Mouse (Mus musculus) ES-E14 (cell line): ENCODE measurements around the gene Gm43518. TPM values are rescaled to one million over a fixed set of nuclear protein-coding genes. Genes with fewer than 3 reads are reported as not detected.

Source experiments
- DNase-seq: peaks from one replicate; pipeline ENCODE4 v3.0.0-alpha.2; 2013; ENCODE audit warnings: low read depth, low spot score
- H3K27ac ChIP-seq: 2 replicates; pipeline ENCODE4 v1.5.1; 2012; ENCODE audit warnings: low read depth, mild to moderate bottlenecking, low read length, moderate library complexity, mixed read lengths; ENCODE audit not compliant: poor library complexity, insufficient read depth, severe bottlenecking
- H3K36me3 ChIP-seq: 2 replicates; pipeline ENCODE4 v1.6.1; 2012; ENCODE audit warnings: mild to moderate bottlenecking, low read length, moderate library complexity, mixed read lengths; ENCODE audit not compliant: control insufficient read depth, poor library complexity, insufficient read depth, severe bottlenecking
- H3K4me1 ChIP-seq, 2 experiments: fragments of 150-350 bp in 1 of 2; sonication (generic) in 1 of 2; 2 replicates each; pipeline ENCODE4 v1.6.1; 2012; ENCODE audit warnings: low read length in 2 of 2, mild to moderate bottlenecking in 1 of 2, mixed read lengths in 1 of 2; ENCODE audit not compliant: control insufficient read depth in 2 of 2, insufficient read depth in 2 of 2, poor library complexity in 1 of 2
- H3K4me3 ChIP-seq, 2 experiments: fragments of 150-350 bp in 1 of 2; sonication (generic) in 1 of 2; 2 replicates each; pipeline ENCODE4 v1.5.1; 2012; ENCODE audit warnings: low read length in 2 of 2, low read depth in 1 of 2, mild to moderate bottlenecking in 1 of 2, mixed read lengths in 1 of 2; ENCODE audit not compliant: insufficient read depth in 1 of 2, poor library complexity in 1 of 2, severe bottlenecking in 1 of 2
- H3K9ac ChIP-seq: 2 replicates; pipeline ENCODE4 v1.6.1; 2012; ENCODE audit warnings: low read depth, mild to moderate bottlenecking, low read length, mixed read lengths; ENCODE audit not compliant: poor library complexity, insufficient read depth, severe bottlenecking
- H3K9me3 ChIP-seq: fragments of 150-350 bp; sonication (generic); 2 replicates; pipeline ENCODE4 v1.6.1; 2012; ENCODE audit warnings: low read depth, mild to moderate bottlenecking, low read length; ENCODE audit not compliant: control insufficient read depth, insufficient read depth
- CHD2 ChIP-seq: IDR thresholded peaks from 2 replicates; pipeline ENCODE4 v1.6.1; 2014; ENCODE audit warnings: mild to moderate bottlenecking, low read depth, low read length, inconsistent platforms
- HCFC1 ChIP-seq: IDR thresholded peaks from 2 replicates; pipeline ENCODE4 v1.6.1; 2012; ENCODE audit warnings: low read length, inconsistent platforms, borderline replicate concordance; ENCODE audit not compliant: insufficient read depth
- MAFK ChIP-seq: IDR thresholded peaks from 2 replicates; pipeline ENCODE4 v1.6.1; 2014; ENCODE audit warnings: mild to moderate bottlenecking, low read depth, low read length, inconsistent platforms; ENCODE audit not compliant: insufficient read depth
- ZC3H11A ChIP-seq: IDR thresholded peaks from 2 replicates; pipeline ENCODE4 v1.6.1; 2012; ENCODE audit warnings: low read depth, mild to moderate bottlenecking, inconsistent platforms, low read length, borderline replicate concordance
- ZNF384 ChIP-seq: IDR thresholded peaks from 2 replicates; pipeline ENCODE4 v1.6.1; 2012; ENCODE audit warnings: low read depth, low read length, inconsistent platforms
- in situ Hi-C, 2 experiments: fragments of 600-800 bp; cut with MboI; formaldehyde crosslinking; loops; one replicate each; pipeline ENCODE4 v1.15.1; 2025; ENCODE audit warnings: low sequenced_read_pairs in 2 of 2, inconsistent platforms in 1 of 2; ENCODE audit not compliant: unreplicated experiment in 2 of 2
- total RNA-seq: library from RNA; depleted of rRNA; stranded (reverse); fragments of 300-350 nt; gene quantifications from 2 replicates; pipeline ENCODE4 v1.2.3, GENCODE M21; 2012

Gm43518 gene
- total RNA-seq, 1 experiment = not detected

- Histone ChIP-seq H3K4me1 (peaks cover 0 to 4% of the 10 kb centered on the region in 2 experiments; a peak in 1 of 4 replicates), H3K9ac (no peak overlapping the region), H3K36me3 (no peaks in the 10 kb centered on the region), H3K9me3 (no peaks in the 10 kb centered on the region), H3K27ac (no peak overlapping the region), H3K4me3 (no peak overlapping the region)
- in situ Hi-C loops = no loop called here
- DNase-seq = no peak
- no peak for TF ChIP-seq CHD2
- TF ChIP-seq HCFC1 = no peak
- TF ChIP-seq ZC3H11A = no peak
- no peak for TF ChIP-seq MAFK
These were observed 32.9 kb downstream of the Gm43518 start for GRCm38 (mm10) chr5:123960129-123960528.

GRCm38 (mm10) chr5:123961046-123961445 is 33.8 kb downstream of the Gm43518 start:
- H3K27ac ChIP-seq = no peak overlapping the region

GRCm38 (mm10) chr5:123964208-123964607 is 37.0 kb downstream of the Gm43518 start:
- Histone ChIP-seq H3K36me3 (no peaks in the 10 kb centered on the region), H3K4me1 (peaks cover 0 to under 1% of the 10 kb centered on the region in 2 experiments; a peak in 1 of 4 replicates), H3K9me3 (no peaks in the 10 kb centered on the region), H3K4me3 (no peak overlapping the region), H3K27ac (no peak overlapping the region), H3K9ac (no peak overlapping the region)
- TF ChIP-seq HCFC1 (no peak), CHD2 (no peak), ZNF384 (no peak), ZC3H11A (no peak), MAFK (no peak)
- in situ Hi-C loops = no loop called here
- no peak for DNase-seq

More at GRCm38 (mm10) chr5:123961046-123961445, 33.8 kb downstream of the Gm43518 start:
- DNase-seq = no peak
- peaks cover 0 to 4% of the 10 kb centered on the region in 2 experiments; a peak in 1 of 4 replicates for H3K4me1 ChIP-seq
- H3K9me3 ChIP-seq = no peaks in the 10 kb centered on the region
- H3K36me3 ChIP-seq = no peaks in the 10 kb centered on the region
- in situ Hi-C loops = no loop called here
- H3K4me3 ChIP-seq = no peak overlapping the region
- H3K9ac ChIP-seq = no peak overlapping the region
- no peak for TF ChIP-seq MAFK
- no peak for TF ChIP-seq HCFC1
- no peak for TF ChIP-seq ZNF384
- TF ChIP-seq ZC3H11A = no peak
- no peak for TF ChIP-seq CHD2

GRCm38 (mm10) chr5:123966759-123967158 is 39.5 kb downstream of the Gm43518 start:
- TF ChIP-seq MAFK (no peak), HCFC1 (no peak), CHD2 (no peak), ZC3H11A (no peak), ZNF384 (no peak)
- DNase-seq = no peak
- no peaks in the 10 kb centered on the region for H3K9me3 ChIP-seq
- H3K36me3 ChIP-seq = no peaks in the 10 kb centered on the region
- H3K4me3 ChIP-seq = no peak overlapping the region
- no peaks in the 10 kb centered on the region for H3K4me1 ChIP-seq
- in situ Hi-C loops = no loop called here
- H3K27ac ChIP-seq = no peak overlapping the region
- H3K9ac ChIP-seq = no peak overlapping the region

GRCm38 (mm10) chr5:123968468-123968867 is 41.2 kb downstream of the Gm43518 start:
- Histone ChIP-seq H3K9ac (no peak overlapping the region), H3K36me3 (no peaks in the 10 kb centered on the region), H3K27ac (no peak overlapping the region), H3K4me1 (no peaks in the 10 kb centered on the region), H3K9me3 (no peaks in the 10 kb centered on the region), H3K4me3 (no peak overlapping the region)
- TF ChIP-seq MAFK = no peak
- TF ChIP-seq HCFC1 = no peak
- no peak for TF ChIP-seq ZC3H11A
- no peak for TF ChIP-seq CHD2
- TF ChIP-seq ZNF384 = no peak
- in situ Hi-C loops = no loop called here
- DNase-seq = no peak
